Mouse (Mus musculus) forebrain, embryonic 13.5 days (tissue): ENCODE measurements around the gene Txk. TPM values are rescaled to one million over a fixed set of nuclear protein-coding genes. Genes with fewer than 3 reads are reported as not detected.

Experiments used
- ATAC-seq: fragments of 200-750 bp; cut with Nextera tagmentation; 2 replicates; pipeline ENCODE4 v1.8.0; 2017
- H3K27ac ChIP-seq: fragments of 300-500 bp; sonication (generic); 2 replicates; pipeline ENCODE4 v1.5.1; 2015; ENCODE audit warnings: inconsistent platforms, mild to moderate bottlenecking, moderate library complexity
- H3K27me3 ChIP-seq: fragments of 300-500 bp; sonication (generic); 2 replicates; pipeline ENCODE4 v1.6.1; 2015; ENCODE audit warnings: mild to moderate bottlenecking, inconsistent platforms
- H3K36me3 ChIP-seq: fragments of 300-500 bp; sonication (generic); 2 replicates; pipeline ENCODE4 v1.6.1; 2015; ENCODE audit warnings: mild to moderate bottlenecking, inconsistent platforms; ENCODE audit not compliant: poor library complexity, severe bottlenecking
- H3K4me1 ChIP-seq: fragments of 300-500 bp; sonication (generic); 2 replicates; pipeline ENCODE4 v1.6.1; 2015; ENCODE audit warnings: inconsistent platforms
- H3K4me2 ChIP-seq: fragments of 300-500 bp; sonication (generic); 2 replicates; pipeline ENCODE4 v1.6.1; 2015; ENCODE audit warnings: inconsistent platforms, mild to moderate bottlenecking, moderate library complexity
- H3K4me3 ChIP-seq: fragments of 300-500 bp; sonication (generic); 2 replicates; pipeline ENCODE4 v1.5.1; 2015; ENCODE audit warnings: mild to moderate bottlenecking, inconsistent platforms
- H3K9ac ChIP-seq: fragments of 300-500 bp; sonication (generic); 2 replicates; pipeline ENCODE4 v1.6.1; 2015; ENCODE audit warnings: mild to moderate bottlenecking, inconsistent platforms
- H3K9me3 ChIP-seq: fragments of 300-500 bp; sonication (generic); replicated peaks from 2 replicates; pipeline ENCODE4 v1.6.1; 2016; ENCODE audit warnings: inconsistent platforms
- WGBS: fragments of 180-500 bp; shearing (Covaris S2); methylation state at CpG from one replicate; pipeline ENCODE4 v1.1.7; 2015; 5-methylcytosine and 5-hydroxymethylcytosine counted together
- polyA plus RNA-seq: library from polyadenylated mRNA; unstranded; fragments of >200 nt; fragmentation: Nextera tagmentation; extraction: Ambion mirVana; gene quantifications from 2 replicates; pipeline ENCODE4 v1.2.1, GENCODE M21; 2015

Txk gene
- polyA plus RNA-seq, 1 experiment from 2014 or later: 0.08 TPM

DNA sequence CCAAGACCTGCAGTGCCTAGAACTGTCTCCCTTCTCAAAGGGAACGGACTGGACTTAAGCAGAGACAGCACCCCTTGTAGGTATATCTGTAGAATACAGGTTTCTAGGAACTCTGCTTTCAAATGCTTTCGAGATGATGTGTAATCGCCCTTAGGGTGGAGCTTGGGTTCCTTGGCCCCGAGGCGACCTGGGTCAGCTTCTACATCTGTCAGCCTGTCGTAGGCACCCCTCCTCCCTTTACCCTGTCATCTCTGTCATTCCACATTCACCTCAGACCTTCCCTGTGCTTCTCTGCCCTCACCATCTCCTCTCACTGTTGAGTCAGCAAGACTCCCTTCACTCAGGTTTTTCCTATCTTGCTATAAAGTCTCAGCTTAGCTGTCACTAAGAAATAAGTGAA, 17.3 kb upstream of the Txk start:
- Histone ChIP-seq H3K27ac (no peak overlapping the region), H3K9me3 (no peaks in the 10 kb centered on the region), H3K4me3 (no peak overlapping the region), H3K36me3 (no peaks in the 10 kb centered on the region), H3K27me3 (no peaks in the 10 kb centered on the region), H3K4me1 (no peaks in the 10 kb centered on the region), H3K4me2 (no peak overlapping the region), H3K9ac (no peak overlapping the region)
- ATAC-seq: no peak
- WGBS: 83% methylated on average over 6 of the region's 6 CpGs

DNA sequence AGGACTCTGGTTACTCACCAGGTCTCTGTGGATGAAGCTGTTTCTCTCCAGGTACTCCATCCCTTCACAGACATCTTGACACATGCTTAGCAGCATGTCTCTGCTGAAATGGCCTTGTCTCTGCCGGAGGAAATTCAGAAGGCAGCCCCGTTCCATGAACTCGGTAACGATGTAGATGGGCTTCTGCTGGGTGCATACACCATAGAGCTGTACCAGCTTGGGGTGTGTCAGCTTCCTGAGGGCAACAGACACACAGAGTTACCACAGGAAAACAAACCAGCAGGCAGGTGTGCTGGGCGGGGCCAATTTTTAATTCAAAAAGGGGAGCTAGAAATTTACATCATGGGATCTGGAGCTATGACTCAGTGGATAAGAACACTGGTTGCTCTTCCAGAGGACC, 11.0 kb upstream of the Txk start:
- Histone ChIP-seq H3K4me1 (peaks cover 8% of the 10 kb centered on the region), H3K9ac (no peak overlapping the region), H3K4me2 (no peak overlapping the region), H3K36me3 (no peaks in the 10 kb centered on the region), H3K9me3 (no peaks in the 10 kb centered on the region), H3K27ac (no peak overlapping the region), H3K27me3 (no peaks in the 10 kb centered on the region), H3K4me3 (no peak overlapping the region)
- 91% methylated on average over 5 of the region's 5 CpGs for WGBS
- ATAC-seq: no peak

DNA sequence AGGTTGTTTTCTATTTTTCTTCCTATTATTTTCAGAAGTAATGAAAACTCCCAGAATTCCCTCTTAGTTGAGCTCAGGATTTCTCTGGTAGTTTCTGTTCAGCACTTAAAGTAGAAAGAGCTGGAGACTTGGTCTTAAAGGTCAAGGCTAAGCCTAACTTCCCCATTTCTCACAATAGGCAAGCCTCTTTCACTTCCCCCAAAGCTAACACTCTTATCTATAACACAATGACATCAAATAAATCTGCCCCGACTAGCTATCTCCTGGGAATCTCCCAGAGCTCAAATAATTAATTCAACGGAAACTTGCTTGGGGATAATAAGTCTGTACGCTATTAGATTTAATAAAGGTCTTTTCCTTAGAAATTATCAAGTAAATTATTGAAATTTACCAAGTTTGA, 10.4 kb upstream of the Txk start:
- H3K4me1 ChIP-seq: peaks cover 8% of the 10 kb centered on the region
- H3K9ac ChIP-seq: no peak overlapping the region
- H3K4me2 ChIP-seq: no peak overlapping the region
- no peaks in the 10 kb centered on the region for H3K36me3 ChIP-seq
- no peaks in the 10 kb centered on the region for H3K27me3 ChIP-seq
- H3K27ac ChIP-seq: no peak overlapping the region
- no peak overlapping the region for H3K4me3 ChIP-seq
- WGBS: 70% methylated on average over 3 of the region's 3 CpGs
- H3K9me3 ChIP-seq: no peaks in the 10 kb centered on the region
- no peak for ATAC-seq

DNA sequence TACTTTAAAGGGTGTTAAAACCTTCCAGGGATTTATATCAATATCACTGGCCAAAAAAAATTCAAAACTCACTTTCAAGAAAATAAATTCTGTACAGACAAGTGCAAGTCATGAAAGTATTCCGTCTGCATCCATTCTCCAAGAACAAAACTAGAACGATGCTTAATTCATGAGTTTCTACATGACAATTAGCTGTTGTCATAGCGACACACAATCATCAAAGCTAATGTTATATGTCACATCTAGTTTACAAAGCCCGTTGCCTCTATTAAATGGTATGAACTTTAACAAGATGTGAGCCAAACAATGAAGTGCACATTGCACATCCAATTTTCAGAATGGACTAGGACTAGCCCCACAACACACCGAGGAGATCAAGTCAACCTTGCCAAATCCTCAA, 9.2 kb upstream of the Txk start:
- H3K4me2 ChIP-seq: no peak overlapping the region
- H3K36me3 ChIP-seq: no peaks in the 10 kb centered on the region
- ATAC-seq: no peak
- H3K4me1 ChIP-seq: peaks cover 8% of the 10 kb centered on the region
- no peak overlapping the region for H3K27ac ChIP-seq
- H3K4me3 ChIP-seq: no peak overlapping the region
- 32% methylated on average over 5 of the region's 5 CpGs for WGBS
- no peaks in the 10 kb centered on the region for H3K9me3 ChIP-seq
- no peak overlapping the region for H3K9ac ChIP-seq
- H3K27me3 ChIP-seq: no peaks in the 10 kb centered on the region

DNA sequence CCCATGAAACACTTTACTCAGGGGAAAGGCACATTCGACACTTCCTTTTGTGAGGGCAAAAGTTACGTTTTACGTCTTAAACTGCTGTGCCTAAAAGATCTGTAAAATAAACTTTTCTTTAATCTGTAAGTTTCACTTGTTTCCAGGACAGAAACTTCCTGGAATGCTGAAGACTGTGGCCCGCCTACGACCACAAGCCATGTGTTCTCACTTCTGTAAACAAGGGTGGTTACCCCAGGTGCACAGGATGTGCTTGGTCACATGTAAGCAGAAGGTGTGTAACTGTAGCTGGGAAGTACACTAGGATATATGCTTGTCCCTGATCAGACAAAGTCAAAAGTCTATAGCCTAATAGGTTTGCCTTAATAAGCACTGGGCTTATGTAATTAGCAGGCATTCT, 8.7 kb upstream of the Txk start:
- H3K9me3 ChIP-seq: no peaks in the 10 kb centered on the region
- 83% methylated on average over 5 of the region's 5 CpGs for WGBS
- peaks cover 8% of the 10 kb centered on the region for H3K4me1 ChIP-seq
- no peak for ATAC-seq
- no peak overlapping the region for H3K9ac ChIP-seq
- no peak overlapping the region for H3K4me2 ChIP-seq
- H3K27me3 ChIP-seq: no peaks in the 10 kb centered on the region
- H3K4me3 ChIP-seq: no peak overlapping the region
- H3K36me3 ChIP-seq: no peaks in the 10 kb centered on the region
- H3K27ac ChIP-seq: no peak overlapping the region

DNA sequence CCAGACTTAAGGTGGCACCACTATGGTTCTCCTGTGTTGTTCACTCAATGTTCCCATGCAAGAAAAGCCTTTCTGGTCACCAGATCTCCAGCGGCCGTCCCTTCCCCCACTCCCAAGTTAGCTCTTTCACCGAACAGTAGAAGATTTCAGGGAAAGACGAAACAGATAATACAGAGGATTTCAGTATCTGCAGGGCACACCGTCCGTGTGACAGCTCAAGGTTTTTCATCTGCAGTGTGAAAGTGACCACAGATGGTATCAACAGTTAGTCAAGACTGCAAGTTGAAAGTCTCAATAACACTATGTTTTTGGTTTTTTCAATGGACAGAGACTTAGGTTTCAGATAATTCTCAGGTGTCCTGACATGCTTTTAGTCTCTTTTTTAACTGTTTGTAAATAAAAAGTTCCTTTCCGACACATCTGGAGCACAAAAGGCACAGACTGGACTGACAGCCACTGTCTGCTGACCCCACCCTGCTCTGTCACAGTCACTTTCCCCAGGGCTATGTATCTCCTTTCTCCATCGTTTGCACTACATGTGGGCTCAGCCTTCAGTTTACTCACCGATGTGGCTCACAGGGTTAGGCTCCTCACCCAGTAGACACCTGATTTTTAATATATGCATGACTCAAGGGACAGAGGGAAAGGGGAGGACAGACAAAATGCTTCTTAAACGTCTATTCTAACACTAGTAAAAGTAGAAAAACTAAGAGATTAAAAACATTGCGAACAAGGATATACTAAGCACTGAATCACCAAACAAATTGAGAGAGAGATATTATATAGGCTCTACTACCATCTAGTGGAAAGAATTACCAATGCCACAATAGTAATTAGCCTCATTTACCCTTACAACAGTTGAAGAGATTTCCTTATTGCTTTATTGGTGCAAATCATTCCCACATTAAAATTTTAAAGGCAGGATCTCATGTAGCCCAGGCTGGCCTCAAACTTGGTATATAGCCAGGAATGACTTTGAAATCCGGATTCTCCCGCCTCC, 6.6 kb upstream of the Txk start:
- 79% methylated on average over 13 of the region's 13 CpGs for WGBS
- Histone ChIP-seq H3K9ac (no peak overlapping the region), H3K36me3 (no peaks in the 10 kb centered on the region), H3K9me3 (no peaks in the 10 kb centered on the region), H3K4me2 (no peak overlapping the region), H3K27ac (no peak overlapping the region), H3K27me3 (no peaks in the 10 kb centered on the region), H3K4me3 (no peak overlapping the region), H3K4me1 (peaks cover 8% of the 10 kb centered on the region)
- ATAC-seq: peak; percentile 61

DNA sequence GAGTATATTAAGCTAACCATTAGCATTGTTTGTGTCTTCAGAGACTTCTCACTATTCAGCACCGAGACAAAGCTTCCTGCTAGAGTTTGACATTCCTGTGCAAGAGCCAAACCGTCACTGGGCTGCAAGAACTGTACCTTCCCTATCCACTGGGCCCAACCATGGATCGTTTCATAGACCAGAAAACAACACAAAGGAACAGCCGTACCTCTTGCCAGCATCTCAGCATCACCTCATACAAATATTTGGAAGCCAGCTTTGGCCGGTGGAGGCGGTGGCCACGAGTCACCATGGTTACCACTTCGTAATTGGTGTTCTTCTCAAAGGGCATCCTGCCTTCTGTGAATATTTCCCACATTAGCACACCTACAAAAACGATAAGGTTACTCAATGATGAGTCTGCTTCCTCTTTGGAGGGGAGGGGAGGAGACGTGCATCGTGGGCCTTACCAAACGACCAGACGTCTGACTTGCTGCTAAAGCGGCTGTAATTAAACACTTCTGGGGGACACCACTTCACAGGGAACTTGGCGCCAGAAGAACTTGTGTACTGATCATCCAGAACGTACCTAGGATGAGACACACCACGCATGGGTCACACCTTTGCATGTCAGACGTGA, 4.7 kb upstream of the Txk start:
- WGBS: 63% methylated on average over 18 of the region's 18 CpGs

DNA sequence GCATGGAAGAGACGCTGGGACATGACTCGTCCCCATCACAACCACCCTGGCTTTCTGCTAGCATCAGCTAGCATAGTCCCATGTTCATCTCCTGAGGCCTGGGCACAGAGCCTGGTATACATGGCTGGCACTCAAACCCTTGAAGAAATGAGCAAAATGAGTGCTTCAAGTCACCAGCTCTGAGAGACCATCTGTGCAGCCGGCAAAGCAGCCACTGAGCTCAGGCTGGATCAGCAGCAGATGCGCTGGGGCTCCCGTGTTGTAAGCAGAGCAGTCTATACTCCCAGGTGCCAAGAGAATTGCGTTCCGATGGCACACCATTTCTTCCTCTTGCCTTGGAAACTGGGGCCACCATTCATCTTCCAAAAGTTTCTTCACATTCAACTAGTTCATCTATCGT, 3.4 kb upstream of the Txk start:
- peak; percentile 11; the same call in 1 of the 2 replicates for ATAC-seq
- H3K27ac ChIP-seq: no peak overlapping the region
- no peaks in the 10 kb centered on the region for H3K27me3 ChIP-seq
- H3K4me3 ChIP-seq: no peak overlapping the region
- WGBS: 82% methylated on average over 8 of the region's 8 CpGs
- H3K4me1 ChIP-seq: peaks cover 6% of the 10 kb centered on the region; the same call in 1 of the 2 replicates
- H3K4me2 ChIP-seq: no peak overlapping the region
- no peak overlapping the region for H3K9ac ChIP-seq
- no peaks in the 10 kb centered on the region for H3K9me3 ChIP-seq
- no peaks in the 10 kb centered on the region for H3K36me3 ChIP-seq

More for the DNA sequence above, 4.7 kb upstream of the Txk start:
- Histone ChIP-seq H3K4me3 (no peak overlapping the region), H3K27ac (no peak overlapping the region), H3K27me3 (no peaks in the 10 kb centered on the region), H3K4me1 (peaks cover 8% of the 10 kb centered on the region), H3K9ac (no peak overlapping the region), H3K9me3 (no peaks in the 10 kb centered on the region), H3K36me3 (no peaks in the 10 kb centered on the region), H3K4me2 (no peak overlapping the region)
- ATAC-seq: peak; percentile 40; the same call in 1 of the 2 replicates

DNA sequence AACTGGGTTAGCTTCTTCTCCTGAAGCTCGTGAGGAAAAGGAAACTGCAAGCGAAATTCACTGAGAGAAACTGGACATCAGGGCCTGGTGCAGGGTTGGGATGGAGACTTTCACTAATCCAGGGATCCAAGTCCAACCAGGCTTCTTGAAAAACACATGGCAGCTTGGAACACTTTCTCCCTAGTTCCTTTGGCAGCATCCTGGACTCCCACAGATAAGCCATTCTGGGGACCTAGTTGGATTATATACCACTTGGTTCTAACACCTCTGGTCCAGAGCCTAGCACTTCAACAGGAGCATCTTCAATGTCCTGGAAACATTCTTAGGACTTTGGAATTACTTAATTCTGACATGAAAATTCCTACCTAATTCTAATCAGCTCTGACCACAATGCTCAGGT, 2.5 kb upstream of the Txk start:
- H3K9ac ChIP-seq: no peak overlapping the region
- H3K4me2 ChIP-seq: no peak overlapping the region
- ATAC-seq: no peak
- no peak overlapping the region for H3K27ac ChIP-seq
- H3K27me3 ChIP-seq: no peaks in the 10 kb centered on the region
- H3K4me1 ChIP-seq: peaks cover 6% of the 10 kb centered on the region; the same call in 1 of the 2 replicates
- 85% methylated on average over 2 of the region's 2 CpGs for WGBS
- H3K4me3 ChIP-seq: no peak overlapping the region
- no peaks in the 10 kb centered on the region for H3K9me3 ChIP-seq
- no peaks in the 10 kb centered on the region for H3K36me3 ChIP-seq

DNA sequence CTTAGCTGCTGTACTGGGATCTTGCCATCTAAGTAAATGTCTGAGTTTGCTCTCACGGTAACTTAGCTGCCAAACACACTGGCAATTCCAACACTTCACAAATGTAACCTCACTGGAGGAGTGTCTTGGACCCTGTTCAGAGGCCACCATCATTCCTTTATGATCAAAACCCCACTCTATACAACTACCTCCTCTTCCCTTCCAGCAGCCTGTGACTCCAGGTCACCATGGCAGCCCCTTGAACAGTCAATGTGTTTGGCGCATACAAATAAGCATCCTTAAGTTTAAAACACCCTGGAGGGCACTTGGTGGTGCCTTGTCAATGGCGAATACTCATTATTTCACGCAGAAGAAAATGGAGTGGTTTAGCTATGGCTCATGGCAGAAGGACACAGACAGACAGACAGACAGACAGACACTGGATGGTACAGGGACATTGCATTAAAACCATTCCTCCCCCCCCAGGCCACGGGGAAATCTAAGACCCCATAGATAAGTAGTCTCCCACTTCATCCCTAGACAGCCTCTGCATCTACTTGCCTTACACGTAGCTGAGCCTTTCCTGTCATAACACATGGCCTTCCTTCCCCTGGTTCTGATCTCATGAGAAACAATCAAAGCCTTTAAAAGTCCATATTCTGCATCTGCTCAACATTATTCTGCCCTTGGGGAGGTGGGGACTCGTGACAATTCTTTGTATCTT, 1.4 kb downstream of the Txk start:
- 81% methylated on average over 7 of the region's 7 CpGs for WGBS
- ATAC-seq: 0 out of 2 replicates have a peak, but pooled peaks have one; percentile 24
- no peaks in the 10 kb centered on the region for H3K9me3 ChIP-seq
- H3K4me3 ChIP-seq: no peak overlapping the region
- H3K36me3 ChIP-seq: no peaks in the 10 kb centered on the region
- peaks cover 6% of the 10 kb centered on the region; the same call in 1 of the 2 replicates for H3K4me1 ChIP-seq
- H3K27me3 ChIP-seq: no peaks in the 10 kb centered on the region
- no peak overlapping the region for H3K9ac ChIP-seq
- H3K4me2 ChIP-seq: no peak overlapping the region
- no peak overlapping the region for H3K27ac ChIP-seq

DNA sequence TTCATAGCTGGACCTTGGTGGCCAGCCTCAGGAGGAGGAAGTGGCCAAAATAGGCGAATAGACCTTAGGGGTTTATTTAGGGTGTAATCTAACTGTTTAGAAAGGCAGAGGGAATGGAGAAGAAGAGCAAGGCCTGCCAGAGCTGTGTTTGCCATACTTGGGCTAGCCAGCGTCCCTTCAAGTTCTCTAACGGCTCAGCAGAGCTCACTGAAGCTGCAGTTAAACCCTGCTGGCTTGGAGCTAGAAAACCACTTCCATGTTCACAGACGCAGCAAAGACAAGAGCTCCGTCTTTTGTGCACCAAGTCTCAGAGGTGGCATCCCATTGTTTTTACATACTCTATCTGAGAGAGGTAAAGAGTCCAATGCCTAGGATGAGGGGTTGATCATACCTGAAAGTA, 2.4 kb downstream of the Txk start:
- Histone ChIP-seq H3K4me1 (peaks cover 6% of the 10 kb centered on the region; the same call in 1 of the 2 replicates), H3K4me3 (no peak overlapping the region), H3K9me3 (no peaks in the 10 kb centered on the region), H3K36me3 (no peaks in the 10 kb centered on the region), H3K27ac (no peak overlapping the region), H3K9ac (no peak overlapping the region), H3K4me2 (no peak overlapping the region), H3K27me3 (no peaks in the 10 kb centered on the region)
- WGBS: 84% methylated on average over 5 of the region's 5 CpGs
- no peak for ATAC-seq
